Mouse (Mus musculus) ES-E14 (cell line): ENCODE results near the gene Rexo5. TPM values are rescaled to one million over a fixed set of nuclear protein-coding genes. Genes with fewer than 3 reads are reported as not detected.

ENCODE experiments used
- DNase-seq: peaks from one replicate; pipeline ENCODE4 v3.0.0-alpha.2; 2013; ENCODE audit warnings: low read depth, low spot score
- H3K27ac ChIP-seq: 2 replicates; pipeline ENCODE4 v1.5.1; 2012; ENCODE audit warnings: low read depth, mild to moderate bottlenecking, low read length, moderate library complexity, mixed read lengths; ENCODE audit not compliant: poor library complexity, insufficient read depth, severe bottlenecking
- H3K36me3 ChIP-seq: 2 replicates; pipeline ENCODE4 v1.6.1; 2012; ENCODE audit warnings: mild to moderate bottlenecking, low read length, moderate library complexity, mixed read lengths; ENCODE audit not compliant: control insufficient read depth, poor library complexity, insufficient read depth, severe bottlenecking
- H3K4me1 ChIP-seq, 2 experiments: fragments of 150-350 bp in 1 of 2; sonication (generic) in 1 of 2; 2 replicates each; pipeline ENCODE4 v1.6.1; 2012; ENCODE audit warnings: low read length in 2 of 2, mild to moderate bottlenecking in 1 of 2, mixed read lengths in 1 of 2; ENCODE audit not compliant: control insufficient read depth in 2 of 2, insufficient read depth in 2 of 2, poor library complexity in 1 of 2
- H3K4me3 ChIP-seq, 2 experiments: fragments of 150-350 bp in 1 of 2; sonication (generic) in 1 of 2; 2 replicates each; pipeline ENCODE4 v1.5.1; 2012; ENCODE audit warnings: low read length in 2 of 2, low read depth in 1 of 2, mild to moderate bottlenecking in 1 of 2, mixed read lengths in 1 of 2; ENCODE audit not compliant: insufficient read depth in 1 of 2, poor library complexity in 1 of 2, severe bottlenecking in 1 of 2
- H3K9ac ChIP-seq: 2 replicates; pipeline ENCODE4 v1.6.1; 2012; ENCODE audit warnings: low read depth, mild to moderate bottlenecking, low read length, mixed read lengths; ENCODE audit not compliant: poor library complexity, insufficient read depth, severe bottlenecking
- H3K9me3 ChIP-seq: fragments of 150-350 bp; sonication (generic); 2 replicates; pipeline ENCODE4 v1.6.1; 2012; ENCODE audit warnings: low read depth, mild to moderate bottlenecking, low read length; ENCODE audit not compliant: control insufficient read depth, insufficient read depth
- CHD2 ChIP-seq: IDR thresholded peaks from 2 replicates; pipeline ENCODE4 v1.6.1; 2014; ENCODE audit warnings: mild to moderate bottlenecking, low read depth, low read length, inconsistent platforms
- HCFC1 ChIP-seq: IDR thresholded peaks from 2 replicates; pipeline ENCODE4 v1.6.1; 2012; ENCODE audit warnings: low read length, inconsistent platforms, borderline replicate concordance; ENCODE audit not compliant: insufficient read depth
- MAFK ChIP-seq: IDR thresholded peaks from 2 replicates; pipeline ENCODE4 v1.6.1; 2014; ENCODE audit warnings: mild to moderate bottlenecking, low read depth, low read length, inconsistent platforms; ENCODE audit not compliant: insufficient read depth
- ZC3H11A ChIP-seq: IDR thresholded peaks from 2 replicates; pipeline ENCODE4 v1.6.1; 2012; ENCODE audit warnings: low read depth, mild to moderate bottlenecking, inconsistent platforms, low read length, borderline replicate concordance
- ZNF384 ChIP-seq: IDR thresholded peaks from 2 replicates; pipeline ENCODE4 v1.6.1; 2012; ENCODE audit warnings: low read depth, low read length, inconsistent platforms
- in situ Hi-C, 2 experiments: fragments of 600-800 bp; cut with MboI; formaldehyde crosslinking; loops; one replicate each; pipeline ENCODE4 v1.15.1; 2025; ENCODE audit warnings: low sequenced_read_pairs in 2 of 2, inconsistent platforms in 1 of 2; ENCODE audit not compliant: unreplicated experiment in 2 of 2
- total RNA-seq: library from RNA; depleted of rRNA; stranded (reverse); fragments of 300-350 nt; gene quantifications from 2 replicates; pipeline ENCODE4 v1.2.3, GENCODE M21; 2012

The Rexo5 gene
- total RNA-seq, 1 experiment: 15.3 TPM

DNA sequence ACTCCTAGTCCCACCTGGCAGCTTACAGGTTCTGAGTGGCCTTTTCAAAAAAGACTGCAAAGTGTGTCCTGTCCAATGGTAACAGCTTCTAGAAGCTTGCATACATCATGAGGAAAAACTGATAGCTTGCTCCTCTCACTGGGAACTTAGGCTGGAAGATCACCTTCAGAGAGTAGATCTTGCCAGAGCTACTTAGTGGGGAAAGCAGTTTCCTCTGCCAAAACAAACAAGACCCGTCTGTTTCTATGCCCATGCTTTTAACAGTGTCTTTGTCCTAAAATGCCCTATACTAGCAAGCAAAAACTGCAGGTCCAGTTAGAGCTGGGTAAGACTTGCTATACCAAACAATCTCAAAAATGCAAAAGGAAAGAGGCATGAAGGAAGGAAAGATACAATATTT, 72.3 kb downstream of the Rexo5 start:
- Histone ChIP-seq H3K4me3 (no peak overlapping the region), H3K27ac (no peak overlapping the region), H3K9me3 (no peaks in the 10 kb centered on the region), H3K4me1 (peaks cover 5 to 11% of the 10 kb centered on the region in 2 experiments; a peak in 3 of 4 replicates), H3K36me3 (peaks cover 5% of the 10 kb centered on the region), H3K9ac (no peak overlapping the region)
- no peak for DNase-seq
- TF ChIP-seq HCFC1 (no peak), CHD2 (no peak), MAFK (no peak), ZNF384 (no peak), ZC3H11A (no peak)
- in situ Hi-C loops: no loop called here

DNA sequence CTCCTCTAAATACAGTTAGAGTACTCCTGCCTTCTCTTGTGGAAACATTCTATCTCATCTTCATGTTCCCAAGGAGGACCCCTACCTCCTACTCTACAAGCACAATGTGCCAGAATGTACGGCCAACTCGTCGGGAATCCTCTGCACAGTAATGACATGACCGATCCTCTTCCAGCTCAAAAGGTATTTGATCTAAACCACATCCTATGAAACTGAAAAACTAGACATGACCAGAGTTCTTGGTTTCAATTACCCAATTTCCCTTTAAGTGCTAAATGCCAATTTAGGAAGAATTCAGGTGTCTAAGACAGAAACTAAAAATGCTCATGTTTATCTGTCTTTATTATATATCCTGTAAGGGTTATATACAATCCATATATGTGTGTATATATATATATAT, 78.4 kb downstream of the Rexo5 start:
- no peak overlapping the region for H3K9ac ChIP-seq
- in situ Hi-C loops: no loop called here
- H3K4me1 ChIP-seq: peaks cover 0 to 6% of the 10 kb centered on the region in 2 experiments; a peak in 2 of 4 replicates
- TF ChIP-seq HCFC1: no peak
- TF ChIP-seq MAFK: no peak
- no peak for TF ChIP-seq ZNF384
- no peak for TF ChIP-seq ZC3H11A
- TF ChIP-seq CHD2: no peak
- no peak for DNase-seq
- H3K9me3 ChIP-seq: no peaks in the 10 kb centered on the region
- peaks cover 3% of the 10 kb centered on the region for H3K36me3 ChIP-seq
- no peak overlapping the region for H3K4me3 ChIP-seq
- no peak overlapping the region for H3K27ac ChIP-seq

DNA sequence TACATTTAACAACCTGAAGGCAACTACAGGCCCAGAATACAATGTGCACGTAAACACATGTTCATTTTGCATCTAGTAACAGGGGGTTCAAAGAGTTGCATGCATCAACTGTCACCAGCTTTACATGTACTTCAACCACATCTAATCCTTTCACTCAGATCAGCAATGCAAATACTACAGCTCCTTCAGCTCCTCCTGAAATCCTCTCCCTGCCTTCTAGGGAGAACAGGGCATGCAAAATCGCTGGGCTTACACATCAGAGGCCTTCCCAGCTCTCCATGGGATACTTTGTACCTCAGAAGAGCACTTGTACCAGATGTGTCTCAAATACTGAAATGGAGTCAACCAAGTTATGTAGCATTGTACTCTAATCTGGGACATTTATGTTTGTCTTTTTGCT, 79.2 kb downstream of the Rexo5 start:
- peaks cover 0 to 6% of the 10 kb centered on the region in 2 experiments; a peak in 2 of 4 replicates for H3K4me1 ChIP-seq
- no peak overlapping the region for H3K27ac ChIP-seq
- no peaks in the 10 kb centered on the region; the same call in 1 of the 2 replicates for H3K36me3 ChIP-seq
- H3K9ac ChIP-seq: no peak overlapping the region
- H3K4me3 ChIP-seq: no peak overlapping the region
- no peak for DNase-seq
- H3K9me3 ChIP-seq: no peaks in the 10 kb centered on the region
- in situ Hi-C loops: no loop called here
- no peak for TF ChIP-seq HCFC1
- TF ChIP-seq CHD2: no peak
- TF ChIP-seq ZC3H11A: no peak
- no peak for TF ChIP-seq ZNF384
- TF ChIP-seq MAFK: no peak

DNA sequence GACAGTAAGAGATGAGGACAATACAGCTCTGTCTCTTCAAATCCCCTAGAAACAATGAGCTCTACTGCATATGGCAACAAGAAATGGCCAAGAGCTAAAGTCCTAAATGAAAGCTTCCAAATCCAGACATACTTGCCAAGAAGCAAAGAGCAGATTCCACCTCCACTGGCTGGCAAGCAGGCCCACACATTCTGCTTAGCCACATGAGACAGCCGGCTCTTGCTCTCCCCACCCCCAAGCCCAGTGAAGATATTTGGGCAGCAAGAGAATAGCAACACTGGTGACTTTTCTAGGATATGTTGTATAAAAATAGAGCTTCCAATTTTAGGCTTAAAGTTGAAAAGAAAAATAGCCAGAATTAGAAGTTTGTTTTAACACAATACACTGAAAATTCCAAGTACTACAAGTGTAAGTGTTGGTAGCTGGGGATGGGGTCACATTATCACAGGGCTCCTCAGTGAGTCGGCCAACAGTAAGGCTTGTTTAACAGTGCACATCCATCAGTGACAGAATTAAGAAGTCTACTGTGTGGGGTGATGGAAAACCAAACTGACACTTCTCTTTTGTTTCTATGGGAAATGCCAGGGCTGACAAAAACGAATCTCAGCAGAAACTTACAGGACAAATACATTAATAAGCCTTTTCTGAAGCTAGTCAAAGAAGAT, 82.1 kb downstream of the Rexo5 start:
- H3K9me3 ChIP-seq: no peaks in the 10 kb centered on the region
- no peak for TF ChIP-seq ZC3H11A
- TF ChIP-seq ZNF384: no peak
- no peak for TF ChIP-seq MAFK
- TF ChIP-seq CHD2: no peak
- no peak for TF ChIP-seq HCFC1
- no peak for DNase-seq
- H3K36me3 ChIP-seq: no peaks in the 10 kb centered on the region; the same call in 1 of the 2 replicates
- in situ Hi-C loops: no loop called here
- H3K4me3 ChIP-seq: no peak overlapping the region
- no peak overlapping the region for H3K27ac ChIP-seq
- H3K4me1 ChIP-seq: peaks cover 0 to 3% of the 10 kb centered on the region in 2 experiments; a peak in 2 of 4 replicates
- no peak overlapping the region for H3K9ac ChIP-seq

DNA sequence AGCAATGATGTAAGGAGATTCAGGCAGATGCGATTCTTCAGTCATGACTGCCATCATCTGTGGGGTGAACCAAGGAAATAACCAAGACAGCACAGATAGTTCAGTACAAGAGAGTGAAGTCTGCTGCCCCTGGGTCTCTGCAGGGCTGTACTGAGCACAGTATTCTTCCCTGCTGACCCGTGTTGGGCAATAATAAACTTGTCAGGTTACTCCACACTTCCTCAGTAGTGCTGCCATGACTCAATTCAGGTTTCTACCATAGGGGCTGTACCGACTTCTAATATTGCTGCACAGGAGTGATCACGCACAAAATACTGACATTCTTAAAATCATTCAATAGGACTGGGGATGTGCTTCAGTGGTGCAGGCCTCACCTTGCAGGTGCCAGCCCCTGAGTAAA, 85.4 kb downstream of the Rexo5 start:
- Histone ChIP-seq H3K36me3 (no peaks in the 10 kb centered on the region; the same call in 1 of the 2 replicates), H3K9ac (no peak overlapping the region), H3K27ac (no peak overlapping the region), H3K4me1 (no peaks in the 10 kb centered on the region), H3K4me3 (no peak overlapping the region), H3K9me3 (no peaks in the 10 kb centered on the region)
- in situ Hi-C loops: no loop called here
- no peak for TF ChIP-seq CHD2
- no peak for TF ChIP-seq ZNF384
- no peak for TF ChIP-seq MAFK
- TF ChIP-seq HCFC1: no peak
- TF ChIP-seq ZC3H11A: no peak
- DNase-seq: no peak
